Mouse (Mus musculus) G1E (cell line): ENCODE measurements around the gene 4930505A04Rik. TPM values are rescaled to one million over a fixed set of nuclear protein-coding genes. Genes with fewer than 3 reads are reported as not detected.

Experiments
- ATAC-seq: 2 replicates; pipeline ENCODE4 v1.8.0; 2016; ENCODE audit warnings: mild to moderate bottlenecking; ENCODE audit not compliant: insufficient number of reproducible peaks, poor library complexity, low FRiP score, severe bottlenecking; ENCODE audit errors: extremely low read depth
- DNase-seq: peaks from one replicate; pipeline ENCODE4 v3.0.0; 2012; ENCODE audit warnings: low spot score
- H3K27me3 ChIP-seq: 2 replicates; pipeline ENCODE4 v1.6.1; 2012; ENCODE audit warnings: mild to moderate bottlenecking, low read length, inconsistent platforms; ENCODE audit not compliant: insufficient read depth
- H3K36me3 ChIP-seq: replicated peaks from 2 replicates; pipeline ENCODE3; 2012; ENCODE audit warnings: mild to moderate bottlenecking, inconsistent platforms
- H3K4me1 ChIP-seq: 2 replicates; pipeline ENCODE4 v1.6.1; 2012; ENCODE audit warnings: low read depth, low read length, inconsistent platforms, mixed read lengths; ENCODE audit not compliant: insufficient read depth
- H3K4me3 ChIP-seq: 2 replicates; pipeline ENCODE4 v1.5.1; 2012; ENCODE audit warnings: low read depth, mild to moderate bottlenecking, inconsistent platforms, low read length, moderate library complexity, mixed read lengths
- H3K9me3 ChIP-seq: replicated peaks from 2 replicates; pipeline ENCODE4 v1.6.1; 2012; ENCODE audit warnings: inconsistent platforms
- CTCF ChIP-seq: IDR thresholded peaks from 2 replicates; pipeline ENCODE4 v1.5.1; 2012; ENCODE audit warnings: low read depth, low read length, inconsistent platforms, mixed read lengths
- GATA1 ChIP-seq: IDR thresholded peaks from 2 replicates; pipeline ENCODE4 v1.6.1; 2012; ENCODE audit warnings: borderline replicate concordance, low read length, inconsistent platforms, mixed read lengths
- GATA2 ChIP-seq: IDR thresholded peaks from 2 replicates; pipeline ENCODE4 v1.6.1; 2012; ENCODE audit warnings: low read depth, low read length, inconsistent platforms, borderline replicate concordance
- POLR2AphosphoS5 ChIP-seq: IDR thresholded peaks from 2 replicates; pipeline ENCODE4 v1.6.1; 2012; ENCODE audit warnings: low read depth, low read length, inconsistent platforms; ENCODE audit not compliant: insufficient replicate concordance
- TAL1 ChIP-seq: conservative IDR thresholded peaks from 2 replicates; pipeline ENCODE4 v1.6.1; 2012; ENCODE audit warnings: low read depth, low read length, inconsistent platforms, mixed read lengths
- polyA plus RNA-seq: library from polyadenylated mRNA; stranded (reverse); fragments of >175 nt; gene quantifications from 2 replicates; pipeline ENCODE4 v1.2.3, GENCODE M21; 2012
- total RNA-seq, 2 experiments: library from RNA; stranded (forward) in 1 of 2; stranded (reverse) in 1 of 2; fragments of 200-1000 nt in 1 of 2; fragments of >200 nt in 1 of 2; fragmentation: Nextera tagmentation in 1 of 2; gene quantifications; 2 replicates each; pipeline ENCODE4 v1.2.3; 2014 to 2017

Gene 4930505A04Rik
- not detected in 2 replicates for total RNA-seq (2014; fragmentation: Nextera tagmentation)
- not detected in 2 replicates for total RNA-seq (2017)
- not detected in 2 replicates for polyA plus RNA-seq

DNA sequence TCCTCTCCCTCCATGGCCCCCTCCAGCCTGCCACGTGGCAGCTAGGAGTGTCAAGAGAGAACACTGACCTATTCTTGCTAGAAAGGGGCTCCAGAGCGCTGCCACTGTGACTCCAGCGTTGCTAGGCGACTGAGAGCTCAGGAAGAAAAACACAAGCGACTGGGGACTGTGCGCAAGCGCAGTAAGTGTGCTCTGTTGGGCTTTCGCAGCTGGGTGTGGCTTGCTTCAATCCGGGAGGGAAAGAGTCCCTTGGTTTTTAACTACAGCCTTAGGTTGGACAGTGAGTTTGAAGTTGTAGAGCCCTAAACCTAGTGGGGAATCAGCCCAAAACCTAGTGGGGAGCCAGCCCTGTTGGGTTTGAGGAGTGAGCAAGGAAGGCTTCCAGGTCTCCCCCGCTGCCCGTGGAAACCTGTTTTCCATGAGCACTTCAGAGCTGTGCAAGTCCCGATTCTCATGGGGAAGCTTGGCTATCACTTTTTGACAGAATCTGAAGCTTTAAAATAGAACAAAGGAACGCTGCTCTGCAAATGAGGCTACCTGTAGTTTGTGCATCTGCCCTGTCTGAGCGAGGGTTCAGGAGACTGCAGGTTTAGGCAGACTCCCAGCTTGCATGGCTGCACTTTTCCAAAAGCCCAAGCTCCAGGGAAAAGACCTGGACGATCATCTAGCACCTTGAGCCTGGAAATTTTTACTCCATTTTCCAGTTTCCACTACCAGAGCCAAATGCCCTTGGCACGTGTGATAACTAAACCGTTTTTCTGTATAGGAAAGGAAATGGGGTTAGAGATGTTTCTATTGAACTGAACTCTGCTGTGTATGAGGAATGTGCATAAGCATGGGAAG lies at the start of gene 4930505A04Rik:
4930505A04Rik (minus strand) TSS at position 77 of the 843 bp plus-strand sequence.
- ATAC-seq (no peak), DNase-seq (no peak)
- no peak within 1 kb of the TSS for H3K4me3 ChIP-seq
- peaks cover 7% of the 10 kb centered on the region for H3K4me1 ChIP-seq
- H3K36me3 ChIP-seq = no peaks in the 10 kb centered on the region
- H3K27me3 ChIP-seq = peaks cover 16% of the 10 kb centered on the region
- H3K9me3 ChIP-seq = no peaks in the 10 kb centered on the region
- TF ChIP-seq POLR2AphosphoS5 (no peak), CTCF (no peak), GATA2 (no peak), TAL1 (no peak), GATA1 (no peak)

DNA sequence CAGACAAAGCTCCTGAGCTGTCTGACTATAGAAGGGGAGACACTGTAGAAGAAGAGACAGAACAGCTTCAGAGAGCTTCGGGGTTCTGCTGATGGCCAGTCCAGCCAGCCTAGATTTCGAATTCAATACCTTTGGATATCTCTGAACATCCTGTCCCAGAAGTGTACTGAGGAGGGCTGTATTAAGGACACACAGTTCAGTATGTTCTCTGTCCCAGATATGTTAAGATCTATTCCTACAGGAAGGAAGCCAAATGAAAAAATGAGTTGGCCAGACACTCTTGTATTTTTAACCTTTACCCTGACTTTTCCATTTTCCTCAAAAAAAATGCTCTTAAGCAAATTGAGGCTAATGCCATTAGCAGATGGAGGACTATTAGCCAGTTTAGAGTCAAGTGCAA lies 45.5 kb upstream of the 4930505A04Rik start:
- Histone ChIP-seq H3K4me1 (no peaks in the 10 kb centered on the region), H3K9me3 (no peaks in the 10 kb centered on the region), H3K27me3 (no peaks in the 10 kb centered on the region), H3K4me3 (no peak overlapping the region), H3K36me3 (no peaks in the 10 kb centered on the region)
- no peak for DNase-seq
- TF ChIP-seq TAL1 (no peak), POLR2AphosphoS5 (no peak), CTCF (no peak)
- ATAC-seq = no peak

DNA sequence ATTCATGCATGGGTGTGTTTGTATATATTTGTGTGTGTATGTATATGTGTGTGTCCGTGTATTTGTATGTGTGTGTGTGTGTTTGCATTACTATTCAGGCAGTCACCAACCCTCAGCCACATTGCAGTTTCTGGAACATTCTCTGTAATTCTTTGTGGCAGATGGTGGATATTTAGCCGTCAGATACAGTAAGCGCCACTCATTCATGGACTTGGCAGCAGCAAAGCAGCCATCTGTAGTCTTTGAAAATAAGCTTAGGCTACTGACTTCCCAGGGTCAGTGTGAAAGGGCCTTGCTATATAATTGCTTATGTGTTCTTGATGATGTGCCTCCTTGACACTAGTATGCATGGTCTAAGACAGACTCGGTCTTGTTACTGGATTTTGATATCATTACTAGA lies 36.6 kb upstream of the 4930505A04Rik start:
- H3K4me3 ChIP-seq = no peak overlapping the region
- TF ChIP-seq GATA2 = no peak

DNA sequence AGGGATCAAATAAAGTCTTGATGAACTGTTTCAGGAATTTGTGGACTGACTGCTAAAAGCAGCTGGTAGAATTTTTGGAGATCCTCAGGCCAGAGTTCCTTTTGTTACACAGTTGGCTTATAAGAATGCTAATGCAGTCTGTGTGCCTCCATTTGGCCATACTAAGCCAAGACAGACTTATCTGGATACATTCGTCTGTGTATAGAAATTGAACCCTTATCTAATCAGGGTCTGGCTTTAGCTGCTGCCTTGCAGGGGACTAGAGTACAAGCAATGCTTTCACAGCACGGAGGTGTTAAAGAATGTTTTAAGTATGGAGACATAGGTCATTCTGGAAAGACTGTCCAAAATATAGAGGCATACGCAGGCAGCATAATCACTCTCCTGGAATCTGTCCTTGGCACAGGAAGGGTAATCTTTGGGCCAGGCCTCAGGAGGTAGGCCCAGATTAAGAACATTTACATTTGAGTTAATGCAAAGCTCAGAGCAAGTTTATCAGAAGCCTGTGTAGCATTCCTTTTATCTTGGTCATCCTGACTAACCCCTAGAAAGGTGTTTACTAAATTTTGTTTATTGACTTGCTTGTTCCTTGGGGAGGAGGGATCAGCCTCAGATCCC lies 27.2 kb upstream of the 4930505A04Rik start:
- Histone ChIP-seq H3K36me3 (no peaks in the 10 kb centered on the region), H3K9me3 (no peaks in the 10 kb centered on the region), H3K4me1 (no peaks in the 10 kb centered on the region), H3K27me3 (0 out of 2 replicates have a peak, but pooled peaks cover 5% of the 10 kb centered on the region), H3K4me3 (no peak overlapping the region)
- ATAC-seq (no peak), DNase-seq (no peak)
- no peak for TF ChIP-seq CTCF
- TF ChIP-seq TAL1 = no peak
- TF ChIP-seq GATA1 = no peak
- TF ChIP-seq GATA2 = no peak
- no peak for TF ChIP-seq POLR2AphosphoS5

More for the DNA sequence above, 36.6 kb upstream of the 4930505A04Rik start:
- Histone ChIP-seq H3K9me3 (no peaks in the 10 kb centered on the region), H3K4me1 (no peaks in the 10 kb centered on the region), H3K36me3 (no peaks in the 10 kb centered on the region), H3K27me3 (no peaks in the 10 kb centered on the region)
- DNase-seq (no peak), ATAC-seq (no peak)

DNA sequence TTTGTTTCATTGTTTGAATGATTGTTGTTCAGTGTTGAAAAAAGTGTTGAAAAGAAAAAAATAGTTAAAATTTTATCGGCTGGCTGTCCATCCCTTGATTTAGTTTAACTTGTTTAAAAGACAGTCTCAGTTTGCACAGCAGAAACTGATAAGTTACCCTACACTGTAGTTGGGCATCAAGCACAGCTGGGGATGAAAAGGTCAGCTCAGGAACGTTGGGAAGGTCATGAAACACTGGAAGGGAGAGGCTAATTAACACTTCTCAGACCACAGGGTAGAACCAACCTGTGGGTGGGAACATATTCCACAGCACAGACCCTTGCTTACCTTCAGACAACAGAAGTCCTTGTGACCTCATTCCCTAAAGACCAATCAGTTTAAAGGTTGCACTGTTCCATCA lies 25.5 kb upstream of the 4930505A04Rik start:
- Histone ChIP-seq H3K36me3 (no peaks in the 10 kb centered on the region), H3K4me1 (no peaks in the 10 kb centered on the region), H3K4me3 (no peak overlapping the region), H3K27me3 (0 out of 2 replicates have a peak, but pooled peaks cover 5% of the 10 kb centered on the region), H3K9me3 (no peaks in the 10 kb centered on the region)
- ATAC-seq (no peak), DNase-seq (no peak)
- no peak for TF ChIP-seq CTCF
- no peak for TF ChIP-seq TAL1
- no peak for TF ChIP-seq POLR2AphosphoS5
- TF ChIP-seq GATA2 = no peak
- TF ChIP-seq GATA1 = no peak

DNA sequence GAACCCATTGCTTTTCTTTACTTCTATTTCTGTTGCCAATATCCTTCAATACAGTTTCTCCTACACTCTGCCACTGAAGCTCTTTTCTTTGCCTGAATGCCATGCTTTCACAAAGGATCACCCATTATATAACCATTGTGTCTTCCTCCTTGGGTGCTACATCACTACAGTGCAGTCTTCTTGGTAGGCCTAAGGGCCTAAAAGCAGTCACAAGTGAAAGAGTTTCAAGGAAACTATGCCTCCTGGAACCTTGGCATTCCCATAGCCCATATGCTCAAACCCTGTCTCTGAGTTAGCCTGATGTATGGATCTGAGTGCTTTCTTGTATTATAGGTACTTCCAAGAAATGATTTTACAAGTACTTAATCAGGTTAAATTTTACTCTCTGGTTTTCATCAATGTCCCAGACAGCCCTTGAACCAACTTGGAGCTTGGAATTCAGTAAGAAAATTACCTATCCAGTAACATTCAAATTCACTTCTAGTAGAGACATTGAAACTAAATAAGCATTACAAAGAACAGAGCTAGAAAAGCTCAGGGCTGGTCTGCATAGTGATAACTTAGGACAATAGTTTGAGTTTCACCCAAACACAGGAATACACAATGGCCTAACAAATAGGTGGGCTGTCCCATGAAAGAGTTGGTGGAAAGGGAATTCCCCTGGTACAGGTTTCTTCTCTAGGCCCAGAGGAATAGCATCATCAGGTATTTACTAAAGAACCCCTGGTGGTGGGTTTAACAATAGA lies 20.1 kb upstream of the 4930505A04Rik start:
- peaks cover 16% of the 10 kb centered on the region for H3K9me3 ChIP-seq
- no peaks in the 10 kb centered on the region for H3K36me3 ChIP-seq
- DNase-seq (no peak), ATAC-seq (no peak)
- no peaks in the 10 kb centered on the region for H3K4me1 ChIP-seq
- no peak overlapping the region for H3K4me3 ChIP-seq
- H3K27me3 ChIP-seq = 0 out of 2 replicates have a peak, but pooled peaks cover 2% of the 10 kb centered on the region
- TF ChIP-seq POLR2AphosphoS5 (no peak), GATA1 (no peak), GATA2 (no peak), TAL1 (no peak), CTCF (no peak)
